Mouse (Mus musculus): ENCODE data around the gene Dusp6. TPM values are rescaled to one million over a fixed set of nuclear protein-coding genes. Genes with fewer than 3 reads are reported as not detected.

The Dusp6 gene
- polyA plus RNA-seq, 1 experiment: 98.8 TPM

GRCm38 (mm10) chr10:99246797-99247508, 16.1 kb upstream of the Dusp6 start:
- Histone ChIP-seq H3K4me3 (ENCODE audit: low read depth, low read length) (peak overlapping the region; percentile 24; the same call in 1 of the 2 replicates), H3K36me3 (ENCODE audit: control insufficient read depth, insufficient read depth, low read length) (no peaks in the 10 kb centered on the region), H3K27ac (ENCODE audit: insufficient read depth, low read depth, low read length) (peak overlapping the region; percentile 93), H3K27me3 (ENCODE audit: control insufficient read depth, insufficient read depth, low read length) (no peaks in the 10 kb centered on the region), H3K4me1 (ENCODE audit: control insufficient read depth, insufficient read depth, insufficient read length, low read length) (peaks cover 20% of the 10 kb centered on the region; the same call in 1 of the 2 replicates)
- TF ChIP-seq POLR2A (IDR thresholded peaks at IDR 0.05; ENCODE audit: low read depth, low read length) (no peak), CTCF (IDR thresholded peaks at IDR 0.05; ENCODE audit: extremely low read depth, insufficient read length, insufficient replicate concordance, low read depth, low read length) (no peak)
- WGBS: 29% methylated on average over 20 of the region's 20 CpGs

GRCm38 (mm10) chr10:99250874-99251281, 12.2 kb upstream of the Dusp6 start:
- Histone ChIP-seq H3K4me3 (ENCODE audit: low read depth, low read length) (no peak overlapping the region), H3K27ac (ENCODE audit: insufficient read depth, low read depth, low read length) (peak overlapping the region; percentile 79; the same call in 1 of the 2 replicates), H3K4me1 (ENCODE audit: control insufficient read depth, insufficient read depth, insufficient read length, low read length) (peaks cover 19% of the 10 kb centered on the region; the same call in 1 of the 2 replicates), H3K36me3 (ENCODE audit: control insufficient read depth, insufficient read depth, low read length) (no peaks in the 10 kb centered on the region), H3K27me3 (ENCODE audit: control insufficient read depth, insufficient read depth, low read length) (no peaks in the 10 kb centered on the region)
- TF ChIP-seq POLR2A (IDR thresholded peaks at IDR 0.05; ENCODE audit: low read depth, low read length) (no peak), CTCF (IDR thresholded peaks at IDR 0.05; ENCODE audit: extremely low read depth, insufficient read length, insufficient replicate concordance, low read depth, low read length) (no peak)
- WGBS: 81% methylated on average over 11 of the region's 11 CpGs

- Histone ChIP-seq H3K4me1 (ENCODE audit: control insufficient read depth, insufficient read depth, insufficient read length, low read length) (peaks cover 28% of the 10 kb centered on the region; the same call in 1 of the 2 replicates), H3K27ac (ENCODE audit: insufficient read depth, low read depth, low read length) (peak overlapping the region; percentile 70), H3K36me3 (ENCODE audit: control insufficient read depth, insufficient read depth, low read length) (no peaks in the 10 kb centered on the region), H3K4me3 (ENCODE audit: low read depth, low read length) (no peak overlapping the region), H3K27me3 (ENCODE audit: control insufficient read depth, insufficient read depth, low read length) (no peaks in the 10 kb centered on the region)
- WGBS: 52% methylated on average over 2 of the region's 2 CpGs
- no peak for TF ChIP-seq CTCF (IDR thresholded peaks at IDR 0.05; ENCODE audit: extremely low read depth, insufficient read length, insufficient replicate concordance, low read depth, low read length)
- no peak for TF ChIP-seq POLR2A (IDR thresholded peaks at IDR 0.05; ENCODE audit: low read depth, low read length)
These were observed 9.6 kb upstream of the Dusp6 start for GRCm38 (mm10) chr10:99253412-99253811.

GRCm38 (mm10) chr10:99255830-99256570, 7.0 kb upstream of the Dusp6 start:
- Histone ChIP-seq H3K27ac (ENCODE audit: insufficient read depth, low read depth, low read length) (peak overlapping the region; percentile 13; the same call in 1 of the 2 replicates), H3K4me1 (ENCODE audit: control insufficient read depth, insufficient read depth, insufficient read length, low read length) (peaks cover 22% of the 10 kb centered on the region; the same call in 1 of the 2 replicates), H3K4me3 (ENCODE audit: low read depth, low read length) (no peak overlapping the region), H3K36me3 (ENCODE audit: control insufficient read depth, insufficient read depth, low read length) (no peaks in the 10 kb centered on the region), H3K27me3 (ENCODE audit: control insufficient read depth, insufficient read depth, low read length) (no peaks in the 10 kb centered on the region)
- TF ChIP-seq CTCF (IDR thresholded peaks at IDR 0.05; ENCODE audit: extremely low read depth, insufficient read length, insufficient replicate concordance, low read depth, low read length) (no peak), POLR2A (IDR thresholded peaks at IDR 0.05; ENCODE audit: low read depth, low read length) (no peak)
- 41% methylated on average over 10 of the region's 10 CpGs for WGBS

GRCm38 (mm10) chr10:99257531-99257930, 5.5 kb upstream of the Dusp6 start:
- peak overlapping the region; percentile 80 for H3K27ac ChIP-seq (ENCODE audit: insufficient read depth, low read depth, low read length)
- 42% methylated on average over 5 of the region's 5 CpGs for WGBS
- peaks cover 22% of the 10 kb centered on the region; the same call in 1 of the 2 replicates for H3K4me1 ChIP-seq (ENCODE audit: control insufficient read depth, insufficient read depth, insufficient read length, low read length)
- TF ChIP-seq CTCF (IDR thresholded peaks at IDR 0.05; ENCODE audit: extremely low read depth, insufficient read length, insufficient replicate concordance, low read depth, low read length) (no peak), POLR2A (IDR thresholded peaks at IDR 0.05; ENCODE audit: low read depth, low read length) (no peak)
- H3K27me3 ChIP-seq (ENCODE audit: control insufficient read depth, insufficient read depth, low read length): no peaks in the 10 kb centered on the region
- H3K4me3 ChIP-seq (ENCODE audit: low read depth, low read length): no peak overlapping the region
- H3K36me3 ChIP-seq (ENCODE audit: control insufficient read depth, insufficient read depth, low read length): no peaks in the 10 kb centered on the region

GRCm38 (mm10) chr10:99259840-99260239, 3.2 kb upstream of the Dusp6 start:
- Histone ChIP-seq H3K4me3 (ENCODE audit: low read depth, low read length) (no peak overlapping the region), H3K36me3 (ENCODE audit: control insufficient read depth, insufficient read depth, low read length) (no peaks in the 10 kb centered on the region), H3K27me3 (ENCODE audit: control insufficient read depth, insufficient read depth, low read length) (no peaks in the 10 kb centered on the region), H3K27ac (ENCODE audit: insufficient read depth, low read depth, low read length) (no peak overlapping the region), H3K4me1 (ENCODE audit: control insufficient read depth, insufficient read depth, insufficient read length, low read length) (peaks cover 16% of the 10 kb centered on the region; the same call in 1 of the 2 replicates)
- TF ChIP-seq POLR2A (IDR thresholded peaks at IDR 0.05; ENCODE audit: low read depth, low read length): no peak
- no peak for TF ChIP-seq CTCF (IDR thresholded peaks at IDR 0.05; ENCODE audit: extremely low read depth, insufficient read length, insufficient replicate concordance, low read depth, low read length)
- WGBS: 82% methylated on average over 8 of the region's 8 CpGs

- peaks cover 5% of the 10 kb centered on the region for H3K36me3 ChIP-seq (ENCODE audit: control insufficient read depth, insufficient read depth, low read length)
- peaks cover 16% of the 10 kb centered on the region; the same call in 1 of the 2 replicates for H3K4me1 ChIP-seq (ENCODE audit: control insufficient read depth, insufficient read depth, insufficient read length, low read length)
- under 1% methylated on average over 30 of the region's 30 CpGs for WGBS
- TF ChIP-seq CTCF (IDR thresholded peaks at IDR 0.05; ENCODE audit: extremely low read depth, insufficient read length, insufficient replicate concordance, low read depth, low read length) (no peak), POLR2A (IDR thresholded peaks at IDR 0.05; ENCODE audit: low read depth, low read length) (no peak)
- peak overlapping the region; percentile 89 for H3K27ac ChIP-seq (ENCODE audit: insufficient read depth, low read depth, low read length)
- no peaks in the 10 kb centered on the region for H3K27me3 ChIP-seq (ENCODE audit: control insufficient read depth, insufficient read depth, low read length)
- peak overlapping the region; percentile 68 for H3K4me3 ChIP-seq (ENCODE audit: low read depth, low read length)
These were observed 1.8 kb upstream of the Dusp6 start for GRCm38 (mm10) chr10:99261151-99261635.
